Mouse (Mus musculus) CD4-positive helper T cell, adult 2 months (primary cell): ENCODE measurements at regions not wholly inside any gene's neighbourhood (a gene's known extent, or its start where the extent isn't known, plus 50 kb on each side); places are given as distances from the start of the nearest gene placed in this dataset.

Experiments
- DNase-seq: peaks from one replicate; pipeline ENCODE4 v3.0.0-alpha.2; 2012; ENCODE audit warnings: low read depth, missing footprints, low spot score

- DNase-seq: no peak
Measured at GRCm38 (mm10) chr13:54318161-54318560, 53.0 kb upstream of the Cplx2 start.

GRCm38 (mm10) chr13:54318601-54319000 is 52.5 kb upstream of the Cplx2 start:
- no peak for DNase-seq

- DNase-seq: no peak
Measured at GRCm38 (mm10) chr13:54320212-54320611, 50.9 kb upstream of the Cplx2 start.

- no peak for DNase-seq
Measured at GRCm38 (mm10) chr13:54321011-54321410, 50.1 kb upstream of the Cplx2 start.
